In genomic region chr10:128140236-128140952, GRCm38 (mm10) we compare ENCODE assay signal across 10 mouse cellular contexts. TPM values are rescaled to one million over a fixed set of nuclear protein-coding genes. Genes with fewer than 3 reads are reported as not detected.
A peak's percentile ranks its signal among the peaks of the same experiment; 100 is the strongest.
DNase-seq lines count a peak whose midpoint lies in the region; ATAC-seq and TF ChIP-seq lines count a peak whose summit lies in the region.
"Had no signal": no experiment of that assay in that cellular context is flagged by ENCODE, and none has a peak within 500 bp of the region (broad histone marks: within the 10 kb centered on the region; RNA-seq: fewer than 3 reads in every experiment).

No protein-coding gene starts in this region.

- H3K36me3 ChIP-seq in hindbrain, embryonic 10.5 days, result peaks cover 79% of the 10 kb centered on the region
- no peaks in the 10 kb centered on the region for H3K36me3 ChIP-seq in hindbrain, embryonic 16.5 days (ENCODE audit: control insufficient read depth, insufficient read depth, low read length)
- no peaks in the 10 kb centered on the region for H3K36me3 ChIP-seq in hindbrain, postnatal 0 days (ENCODE audit: insufficient read depth, low read length)

- TF ChIP-seq CTCF in hindbrain, postnatal 0 days (IDR thresholded peaks at IDR 0.05; ENCODE audit: low read depth), result peak; percentile 77

- no peak overlapping the region for H3K4me2 ChIP-seq in hindbrain, embryonic 16.5 days (ENCODE audit: low read length)
- no peak overlapping the region for H3K4me2 ChIP-seq in hindbrain, postnatal 0 days (ENCODE audit: low read depth, low read length)
- H3K4me2 ChIP-seq: embryonic facial prominence, embryonic 12.5 days; limb, embryonic 13.5 days had no signal

- no peaks in the 10 kb centered on the region for H3K27me3 ChIP-seq in hindbrain, embryonic 10.5 days (ENCODE audit: insufficient read depth, poor library complexity, severe bottlenecking)
- no peaks in the 10 kb centered on the region for H3K27me3 ChIP-seq in hindbrain, embryonic 16.5 days (replicated peaks; ENCODE audit: control insufficient read depth, insufficient read depth, low read length)
- no peaks in the 10 kb centered on the region for H3K27me3 ChIP-seq in hindbrain, postnatal 0 days (ENCODE audit: insufficient read depth, low read length)
- H3K27me3 ChIP-seq: embryonic facial prominence, embryonic 12.5 days; limb, embryonic 13.5 days had no signal

- H3K4me1 ChIP-seq in hindbrain, embryonic 10.5 days (replicated peaks), result no peaks in the 10 kb centered on the region
- H3K4me1 ChIP-seq in hindbrain, embryonic 16.5 days (ENCODE audit: control insufficient read depth, insufficient read depth, low read depth, low read length), result no peaks in the 10 kb centered on the region
- H3K4me1 ChIP-seq in hindbrain, postnatal 0 days (ENCODE audit: insufficient read depth, low read length), result no peaks in the 10 kb centered on the region
- H3K4me1 ChIP-seq: embryonic facial prominence, embryonic 12.5 days; limb, embryonic 13.5 days had no signal

- 72% methylated on average over 12 of the region's 12 CpGs for WGBS in hindbrain, embryonic 10.5 days
- 75% methylated on average over 12 of the region's 12 CpGs for WGBS in hindbrain, embryonic 16.5 days
- 71% methylated on average over 12 of the region's 12 CpGs for WGBS in hindbrain, postnatal 0 days

- no peaks in the 10 kb centered on the region for H3K9me3 ChIP-seq in hindbrain, embryonic 10.5 days
- H3K9me3 ChIP-seq in hindbrain, embryonic 16.5 days (ENCODE audit: control insufficient read depth, low read length), result no peaks in the 10 kb centered on the region
- H3K9me3 ChIP-seq in hindbrain, postnatal 0 days (ENCODE audit: low read length), result no peaks in the 10 kb centered on the region
- H3K9me3 ChIP-seq: embryonic facial prominence, embryonic 12.5 days; limb, embryonic 13.5 days had no signal

- H3K27ac ChIP-seq in hindbrain, embryonic 10.5 days, result no peak overlapping the region
- H3K27ac ChIP-seq in hindbrain, embryonic 16.5 days (ENCODE audit: low read depth, low read length), result no peak overlapping the region
- no peak overlapping the region for H3K27ac ChIP-seq in hindbrain, postnatal 0 days
- H3K27ac ChIP-seq: embryonic facial prominence, embryonic 12.5 days; limb, embryonic 13.5 days had no signal

- no peak for ATAC-seq in hindbrain, embryonic 16.5 days
- ATAC-seq in hindbrain, postnatal 0 days, result no peak
- ATAC-seq in megakaryocyte-erythroid progenitor cell, adult 5-6 weeks (replicated peaks; ENCODE audit: low FRiP score, low TSS enrichment, poor library complexity, severe bottlenecking), result peak; percentile 82

- DNase-seq in hindbrain, embryonic 10.5 days (ENCODE audit: low spot score), result peak; percentile 27
- peak; percentile 50 for DNase-seq in urinary bladder, postnatal 25 days (ENCODE audit: low spot score)
- DNase-seq in urinary bladder, adult 2 months (ENCODE audit: low spot score), result no peak
- peak; percentile 63 for DNase-seq in cerebellum, adult 8-10 months
- peak; percentile 68 for DNase-seq in hindbrain, postnatal 0 days (ENCODE audit: low spot score)
- DNase-seq in frontal cortex, postnatal 10 days (ENCODE audit: low spot score in 2 of 2), result no peak

- H3K4me3 ChIP-seq in hindbrain, embryonic 10.5 days, result no peak overlapping the region
- no peak overlapping the region for H3K4me3 ChIP-seq in hindbrain, embryonic 16.5 days (ENCODE audit: low read length)
- H3K4me3 ChIP-seq in hindbrain, postnatal 0 days (ENCODE audit: low read length), result no peak overlapping the region
- H3K4me3 ChIP-seq: embryonic facial prominence, embryonic 12.5 days; limb, embryonic 13.5 days had no signal

- no peak overlapping the region for H3K9ac ChIP-seq in hindbrain, embryonic 16.5 days (ENCODE audit: low read depth, low read length)
- H3K9ac ChIP-seq in hindbrain, postnatal 0 days (replicated peaks; ENCODE audit: low read length), result no peak overlapping the region
- H3K9ac ChIP-seq: embryonic facial prominence, embryonic 12.5 days; limb, embryonic 13.5 days had no signal

RNA-seq across cellular contexts. Expression of gene Rbms2, which starts 39.7 kb away (rescaled TPM):
- 25.7 and 28.6 TPM in 2 replicates for polyA plus RNA-seq in hindbrain, embryonic 10.5 days (2016; fragmentation: Nextera tagmentation; extraction: Ambion mirVana)
- polyA plus RNA-seq in hindbrain, embryonic 16.5 days (2015; fragmentation: Nextera tagmentation; extraction: Ambion mirVana), result 8.2 and 10.7 TPM in 2 replicates
- 88.2 and 97.5 TPM in 2 replicates for polyA plus RNA-seq in urinary bladder, adult 2 months (2012; rRNA removed)
- 11.7 and 13.2 TPM in 2 replicates for total RNA-seq in hindbrain, postnatal 0 days (2014; rRNA removed)
- polyA plus RNA-seq in hindbrain, postnatal 0 days (2015; fragmentation: Nextera tagmentation; extraction: Ambion mirVana), result 7.3 and 8.9 TPM in 2 replicates
- 25.2 and 31.5 TPM in 2 replicates for total RNA-seq in megakaryocyte-erythroid progenitor cell, adult 5-6 weeks (2014; fragmentation: Nextera tagmentation)
- 9.1 and 10.9 TPM in 2 replicates for total RNA-seq in megakaryocyte-erythroid progenitor cell, adult 5-6 weeks (2017)

RNA-seq across cellular contexts. Expression of gene Baz2a, which starts 49.0 kb away (rescaled TPM):
- polyA plus RNA-seq in hindbrain, embryonic 10.5 days (2016; fragmentation: Nextera tagmentation; extraction: Ambion mirVana), result 16.2 and 17.0 TPM in 2 replicates
- polyA plus RNA-seq in hindbrain, embryonic 16.5 days (2015; fragmentation: Nextera tagmentation; extraction: Ambion mirVana), result 6.9 and 7.3 TPM in 2 replicates
- 29.1 and 31.5 TPM in 2 replicates for polyA plus RNA-seq in urinary bladder, adult 2 months (2012; rRNA removed)
- total RNA-seq in hindbrain, postnatal 0 days (2014; rRNA removed), result 14.3 and 15.0 TPM in 2 replicates
- 10.2 and 10.6 TPM in 2 replicates for polyA plus RNA-seq in hindbrain, postnatal 0 days (2015; fragmentation: Nextera tagmentation; extraction: Ambion mirVana)
- total RNA-seq in megakaryocyte-erythroid progenitor cell, adult 5-6 weeks (2014; fragmentation: Nextera tagmentation), result 43.8 and 44.6 TPM in 2 replicates
- 12.4 and 14.3 TPM in 2 replicates for total RNA-seq in megakaryocyte-erythroid progenitor cell, adult 5-6 weeks (2017)

RNA-seq across cellular contexts. Expression of gene Gls2, which starts 53.9 kb away (rescaled TPM):
- 0.57 and 0.93 TPM in 2 replicates for polyA plus RNA-seq in hindbrain, embryonic 10.5 days (2016; fragmentation: Nextera tagmentation; extraction: Ambion mirVana)
- 1.8 and 2.4 TPM in 2 replicates for polyA plus RNA-seq in hindbrain, embryonic 16.5 days (2015; fragmentation: Nextera tagmentation; extraction: Ambion mirVana)
- 1.5 TPM in 2 replicates for polyA plus RNA-seq in urinary bladder, adult 2 months (2012; rRNA removed)
- 1.9 and 6.4 TPM in 2 replicates for total RNA-seq in hindbrain, postnatal 0 days (2014; rRNA removed)
- 1.7 and 2.4 TPM in 2 replicates for polyA plus RNA-seq in hindbrain, postnatal 0 days (2015; fragmentation: Nextera tagmentation; extraction: Ambion mirVana)
- 8.8 and 15.0 TPM in 2 replicates for total RNA-seq in megakaryocyte-erythroid progenitor cell, adult 5-6 weeks (2014; fragmentation: Nextera tagmentation)
- total RNA-seq in megakaryocyte-erythroid progenitor cell, adult 5-6 weeks (2017), result 9.1 and 16.7 TPM in 2 replicates

RNA-seq across cellular contexts. Expression of gene Atp5b, which starts 57.3 kb away (rescaled TPM):
- polyA plus RNA-seq in hindbrain, embryonic 10.5 days (2016; fragmentation: Nextera tagmentation; extraction: Ambion mirVana), result 2,236 and 2,265 TPM in 2 replicates
- polyA plus RNA-seq in hindbrain, embryonic 16.5 days (2015; fragmentation: Nextera tagmentation; extraction: Ambion mirVana), result 2,423 and 2,704 TPM in 2 replicates
- 1,011 and 1,131 TPM in 2 replicates for polyA plus RNA-seq in urinary bladder, adult 2 months (2012; rRNA removed)
- total RNA-seq in hindbrain, postnatal 0 days (2014; rRNA removed), result 6,623 and 6,768 TPM in 2 replicates
- polyA plus RNA-seq in hindbrain, postnatal 0 days (2015; fragmentation: Nextera tagmentation; extraction: Ambion mirVana), result 2,401 and 2,438 TPM in 2 replicates
- 2,207 and 2,550 TPM in 2 replicates for total RNA-seq in megakaryocyte-erythroid progenitor cell, adult 5-6 weeks (2014; fragmentation: Nextera tagmentation)
- total RNA-seq in megakaryocyte-erythroid progenitor cell, adult 5-6 weeks (2017), result 3,084 and 3,964 TPM in 2 replicates

Comparison
In these comparisons a context has a peak if more than half of its experiments do, and no peak if none do; other contexts are left out.
1. DNase-seq: peak in hindbrain, embryonic 10.5 days (single experiment), urinary bladder, postnatal 25 days (single experiment), cerebellum, adult 8-10 months (single experiment) and hindbrain, postnatal 0 days (single experiment); none in urinary bladder, adult 2 months (single experiment) and frontal cortex, postnatal 10 days (0 of 2).